Mouse (Mus musculus): ENCODE measurements at regions not wholly inside any gene's neighbourhood (a gene's known extent, or its start where the extent isn't known, plus 50 kb on each side); places are given as distances from the start of the nearest gene placed in this dataset.
"Not testable (repeated sequence)": the region's sequence is repeated elsewhere in the genome, so short reads cannot be mapped to it uniquely, and the experiment has no call there.

- H3K4me2 ChIP-seq, H3K27me3 ChIP-seq, H3K4me1 ChIP-seq, H3K4me3 ChIP-seq, H3K27ac ChIP-seq, H3K9ac ChIP-seq, H3K36me3 ChIP-seq, H3K9me3 ChIP-seq: not testable (repeated sequence)
- WGBS, result 42% methylated on average over 3 of the region's 3 CpGs
- peak; percentile 95 for ATAC-seq (ENCODE audit: insufficient number of reproducible peaks, insufficient read depth, low FRiP score, low TSS enrichment, low read depth)
Observed at GRCm38 (mm10) chr16:3114473-3115335, 476.1 kb upstream of the Olfr161 start.

DNA sequence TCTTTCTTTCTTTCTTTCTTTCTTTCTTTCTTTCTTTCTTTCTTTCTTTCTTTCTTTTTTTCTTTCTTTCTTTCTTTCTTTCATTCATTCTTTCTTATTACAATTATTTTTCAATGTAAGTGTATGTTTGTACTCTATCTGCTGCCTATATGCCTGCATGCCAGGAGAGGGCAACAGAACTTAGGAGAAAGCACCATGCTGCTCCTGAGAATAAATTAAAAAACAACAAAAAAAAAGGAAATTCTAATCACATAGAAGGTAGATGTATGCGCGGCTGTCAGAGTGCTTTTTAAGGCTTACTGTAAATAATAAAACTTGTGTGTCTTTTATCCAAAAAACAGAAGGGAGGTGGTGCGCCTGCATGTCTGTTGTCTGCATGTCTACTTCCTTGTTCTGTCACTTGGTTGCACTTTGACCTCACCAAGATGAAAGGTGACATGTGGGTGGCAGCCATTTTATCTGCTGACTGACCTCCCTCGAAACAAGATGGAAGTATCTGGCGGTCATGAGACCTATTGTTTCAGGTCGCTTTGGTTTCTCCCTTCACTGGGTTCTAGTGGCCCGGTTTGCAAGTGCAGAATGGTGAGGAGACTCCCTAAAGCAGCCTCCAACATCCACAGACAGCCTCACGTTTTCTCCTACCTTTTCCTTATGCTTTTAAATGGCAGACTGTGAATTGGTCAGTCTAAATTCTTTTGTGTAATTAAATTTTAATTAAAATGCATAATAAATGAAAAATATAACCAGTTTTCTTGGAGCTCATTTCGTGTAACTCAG, 475.3 kb upstream of the Olfr161 start:
- not testable (repeated sequence) for H3K4me2 ChIP-seq, H3K9me3 ChIP-seq, H3K4me1 ChIP-seq, H3K4me3 ChIP-seq, H3K9ac ChIP-seq, H3K27ac ChIP-seq, H3K27me3 ChIP-seq, H3K36me3 ChIP-seq
- 76% methylated on average over 9 of the region's 9 CpGs for WGBS
- ATAC-seq (ENCODE audit: insufficient number of reproducible peaks, insufficient read depth, low FRiP score, low TSS enrichment, low read depth), result peak; percentile 84

DNA sequence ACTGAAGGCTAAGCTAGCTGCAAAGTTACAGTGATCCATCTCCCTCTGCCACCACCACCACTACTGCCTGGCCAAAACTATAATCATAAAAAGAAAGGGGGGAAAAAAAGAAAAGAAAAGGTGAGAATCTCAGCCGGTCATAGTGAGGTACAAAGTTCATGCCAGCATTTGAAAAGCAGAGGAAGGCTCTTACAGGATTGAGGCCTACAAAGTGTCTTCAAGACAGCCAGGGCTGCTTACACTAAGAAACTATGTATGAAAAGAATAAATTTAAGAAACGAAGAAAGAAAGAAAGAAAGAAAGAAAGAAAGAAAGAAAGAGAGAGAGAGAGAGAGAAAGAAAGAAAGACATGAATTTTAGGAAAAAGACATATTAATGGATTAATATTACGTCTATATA, 474.7 kb upstream of the Olfr161 start:
- not testable (repeated sequence) for H3K27ac ChIP-seq, H3K9me3 ChIP-seq, H3K27me3 ChIP-seq, H3K9ac ChIP-seq, H3K4me3 ChIP-seq, H3K4me1 ChIP-seq, H3K4me2 ChIP-seq, H3K36me3 ChIP-seq
- ATAC-seq (ENCODE audit: insufficient number of reproducible peaks, insufficient read depth, low FRiP score, low TSS enrichment, low read depth), result peak; percentile 56; the same call in 1 of the 2 replicates
- WGBS, result 55% methylated on average over 2 of the region's 3 CpGs

- ATAC-seq (ENCODE audit: insufficient number of reproducible peaks, insufficient read depth, low FRiP score, low TSS enrichment, low read depth); H3K27me3 ChIP-seq; H3K4me1 ChIP-seq; H3K27ac ChIP-seq; H3K4me3 ChIP-seq; H3K9me3 ChIP-seq; H3K4me2 ChIP-seq; H3K36me3 ChIP-seq; H3K9ac ChIP-seq: not testable (repeated sequence)
Observed at GRCm38 (mm10) chr16:3121216-3121615, 469.6 kb upstream of the Olfr161 start.

- H3K4me2 ChIP-seq, H3K4me1 ChIP-seq, H3K27me3 ChIP-seq, H3K36me3 ChIP-seq, H3K4me3 ChIP-seq, H3K9me3 ChIP-seq, H3K27ac ChIP-seq, H3K9ac ChIP-seq: not testable (repeated sequence)
- ATAC-seq (ENCODE audit: insufficient number of reproducible peaks, insufficient read depth, low FRiP score, low TSS enrichment, low read depth), result peak; percentile 53; the same call in 1 of the 2 replicates
- 54% methylated on average over 4 of the region's 6 CpGs for WGBS
Observed at GRCm38 (mm10) chr16:3122145-3122860, 468.5 kb upstream of the Olfr161 start.

DNA sequence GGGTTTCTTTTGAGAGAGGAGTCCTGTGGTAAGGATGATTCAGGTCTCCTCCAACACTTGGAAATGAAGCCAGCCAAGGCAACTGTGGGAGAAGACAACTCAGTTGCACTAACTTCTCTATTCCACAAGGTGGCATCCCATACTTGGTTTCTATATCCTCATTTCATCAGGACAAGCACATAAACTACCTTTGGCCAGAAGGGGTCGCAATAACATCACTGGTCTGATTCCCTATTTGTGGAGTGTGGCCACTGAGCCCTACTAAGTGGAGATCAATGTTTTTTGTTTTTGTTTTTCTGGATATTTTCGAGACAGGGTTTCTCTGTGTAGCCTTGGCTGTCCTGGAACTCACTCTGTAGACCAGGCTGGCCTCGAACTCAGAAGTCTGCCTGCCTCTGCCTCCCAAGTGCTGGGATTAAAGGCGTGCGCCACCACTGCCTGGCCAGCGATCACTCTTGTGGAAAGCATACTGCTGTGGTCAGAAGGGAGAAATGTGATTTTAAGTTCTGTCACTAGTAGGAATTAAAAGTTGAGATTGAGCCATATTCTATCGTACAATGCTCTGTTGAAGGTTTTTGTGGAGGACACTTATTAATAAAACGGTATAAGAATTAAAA, 467.9 kb upstream of the Olfr161 start:
- H3K4me3 ChIP-seq, H3K4me2 ChIP-seq, H3K4me1 ChIP-seq, H3K9me3 ChIP-seq, H3K9ac ChIP-seq, H3K27ac ChIP-seq, H3K27me3 ChIP-seq, H3K36me3 ChIP-seq: not testable (repeated sequence)
- ATAC-seq (ENCODE audit: insufficient number of reproducible peaks, insufficient read depth, low FRiP score, low TSS enrichment, low read depth), result peak; percentile 60
- whole genome bisulfite sequencing, result 69% methylated on average over 8 of the region's 8 CpGs

DNA sequence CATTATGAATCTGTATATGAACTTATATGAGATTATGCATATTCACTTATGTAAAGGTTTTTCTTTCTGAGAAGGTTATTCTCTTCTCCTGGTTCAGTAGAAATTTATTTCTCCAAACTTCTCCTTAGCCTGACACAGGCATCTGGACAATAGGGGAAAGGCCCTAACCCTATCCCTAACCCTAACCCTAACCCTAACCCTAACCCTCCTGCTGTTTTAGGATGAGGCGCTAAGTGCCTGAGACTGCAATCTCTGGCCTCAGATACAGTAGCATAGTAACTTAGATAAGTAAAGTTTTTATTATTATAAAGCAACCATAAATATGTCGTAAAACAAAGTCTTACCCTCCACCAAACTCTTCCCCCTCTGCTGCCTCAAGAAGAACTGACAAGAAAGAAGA, 463.5 kb upstream of the Olfr161 start:
- H3K4me2 ChIP-seq; H3K27me3 ChIP-seq; H3K9me3 ChIP-seq; H3K27ac ChIP-seq; H3K4me3 ChIP-seq; H3K9ac ChIP-seq; H3K4me1 ChIP-seq; H3K36me3 ChIP-seq; ATAC-seq (ENCODE audit: insufficient number of reproducible peaks, insufficient read depth, low FRiP score, low TSS enrichment, low read depth): not testable (repeated sequence)
- WGBS, result 40% methylated on average over 2 of the region's 2 CpGs
